Mouse (Mus musculus): ENCODE results near the gene Lctl. TPM values are rescaled to one million over a fixed set of nuclear protein-coding genes. Genes with fewer than 3 reads are reported as not detected.
A peak's percentile ranks its signal among the peaks of the same experiment; 100 is the strongest.
"Not testable (repeated sequence)": the region's sequence is repeated elsewhere in the genome, so short reads cannot be mapped to it uniquely, and the experiment has no call there.

The Lctl gene
- polyA plus RNA-seq, 1 experiment = 76.0 TPM

DNA sequence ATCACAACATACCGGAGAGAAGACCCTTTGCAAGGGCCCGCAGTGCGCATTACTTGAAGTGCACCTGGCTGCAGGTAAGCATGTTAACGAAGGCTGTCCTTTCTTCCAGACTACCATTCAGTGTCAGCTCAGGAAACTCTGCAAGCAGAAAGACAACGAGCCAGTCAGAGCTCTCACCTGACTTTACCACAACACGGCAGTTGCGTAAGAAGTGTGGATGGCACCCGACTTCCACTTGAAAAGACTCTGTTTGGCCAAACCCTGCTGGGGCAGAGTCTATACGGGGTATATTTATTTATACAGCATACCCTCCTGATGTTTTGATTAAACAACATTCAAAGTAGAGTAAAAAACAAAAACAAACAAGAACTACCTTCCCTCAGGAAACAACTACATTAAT is 22.9 kb downstream of the Lctl start:
- no peak overlapping the region for H3K27ac ChIP-seq (replicated peaks; ENCODE audit: low read depth, low read length)
- no peaks in the 10 kb centered on the region for H3K4me1 ChIP-seq (ENCODE audit: control insufficient read depth, insufficient read depth, insufficient read length, low read length)
- H3K4me3 ChIP-seq (ENCODE audit: insufficient read depth, low read depth, low read length) = no peak overlapping the region

DNA sequence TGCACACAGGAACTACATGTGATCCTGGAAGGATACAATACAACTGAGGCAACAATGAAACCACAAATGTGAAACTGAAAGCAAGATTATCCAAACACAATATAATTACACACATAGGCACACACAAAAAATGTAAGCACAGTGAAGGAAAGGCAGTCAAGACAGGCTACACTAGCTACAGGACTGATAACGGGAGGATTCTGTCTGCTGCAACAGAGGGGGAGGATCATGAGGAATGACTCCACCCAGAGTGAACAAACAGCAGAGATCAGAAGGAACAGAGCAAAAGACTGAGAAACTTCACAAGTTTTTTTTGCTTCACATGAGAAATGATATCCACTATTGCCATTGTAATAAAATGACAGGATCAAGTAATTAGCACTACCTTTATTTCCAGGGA is 39.7 kb downstream of the Lctl start:
- H3K4me3 ChIP-seq (ENCODE audit: insufficient read depth, low read depth, low read length) = no peak overlapping the region
- no peak overlapping the region for H3K27ac ChIP-seq (replicated peaks; ENCODE audit: low read depth, low read length)

DNA sequence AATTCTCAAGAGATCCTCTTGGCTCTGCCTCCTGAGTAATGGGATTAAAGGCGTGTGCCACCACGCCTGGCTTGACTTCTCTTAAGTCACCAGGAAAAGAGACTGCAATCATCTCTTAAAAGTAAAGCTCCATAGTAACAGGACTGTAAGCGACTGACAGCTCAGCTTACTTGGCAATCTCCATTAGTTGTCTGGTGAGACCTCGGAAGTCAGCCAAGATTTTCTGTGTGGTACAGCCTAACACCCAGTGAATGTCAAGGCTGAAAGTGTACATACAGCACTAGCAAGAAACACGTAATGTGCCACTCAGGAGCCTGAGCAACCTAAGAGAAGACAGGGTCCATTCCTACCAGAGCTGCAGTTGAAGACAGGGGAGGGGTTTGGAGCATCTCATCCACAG is 43.5 kb downstream of the Lctl start:
- Histone ChIP-seq H3K27ac (replicated peaks; ENCODE audit: low read depth, low read length) (no peak overlapping the region), H3K4me3 (ENCODE audit: insufficient read depth, low read depth, low read length) (no peak overlapping the region)

More for the DNA sequence above, 39.7 kb downstream of the Lctl start:
- H3K4me1 ChIP-seq (ENCODE audit: control insufficient read depth, insufficient read depth, insufficient read length, low read length) = no peaks in the 10 kb centered on the region

DNA sequence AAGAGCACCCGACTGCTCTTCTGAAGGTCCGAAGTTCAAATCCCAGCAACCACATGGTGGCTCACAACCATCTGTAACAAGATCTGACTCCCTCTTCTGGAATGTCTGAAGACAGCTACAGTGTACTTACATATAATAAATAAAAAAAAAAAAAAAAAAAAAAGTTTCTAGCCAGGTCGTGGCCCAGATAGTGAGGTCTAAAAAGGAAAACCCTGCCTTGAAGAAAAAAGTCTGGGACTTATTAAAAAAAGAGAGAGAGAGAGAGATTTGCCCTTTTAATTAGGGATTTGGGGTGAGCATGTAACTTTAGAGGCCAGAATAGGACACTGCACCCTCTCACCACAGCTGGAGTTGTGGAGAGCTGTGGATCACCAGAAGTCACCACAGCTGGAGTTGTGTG is 53.0 kb downstream of the Lctl start:
- H3K4me1 ChIP-seq (ENCODE audit: control insufficient read depth, insufficient read depth, insufficient read length, low read length); H3K27ac ChIP-seq (replicated peaks; ENCODE audit: low read depth, low read length); H3K4me3 ChIP-seq (ENCODE audit: insufficient read depth, low read depth, low read length): not testable (repeated sequence)

More for the DNA sequence above, 43.5 kb downstream of the Lctl start:
- H3K4me1 ChIP-seq (ENCODE audit: control insufficient read depth, insufficient read depth, insufficient read length, low read length) = no peaks in the 10 kb centered on the region

DNA sequence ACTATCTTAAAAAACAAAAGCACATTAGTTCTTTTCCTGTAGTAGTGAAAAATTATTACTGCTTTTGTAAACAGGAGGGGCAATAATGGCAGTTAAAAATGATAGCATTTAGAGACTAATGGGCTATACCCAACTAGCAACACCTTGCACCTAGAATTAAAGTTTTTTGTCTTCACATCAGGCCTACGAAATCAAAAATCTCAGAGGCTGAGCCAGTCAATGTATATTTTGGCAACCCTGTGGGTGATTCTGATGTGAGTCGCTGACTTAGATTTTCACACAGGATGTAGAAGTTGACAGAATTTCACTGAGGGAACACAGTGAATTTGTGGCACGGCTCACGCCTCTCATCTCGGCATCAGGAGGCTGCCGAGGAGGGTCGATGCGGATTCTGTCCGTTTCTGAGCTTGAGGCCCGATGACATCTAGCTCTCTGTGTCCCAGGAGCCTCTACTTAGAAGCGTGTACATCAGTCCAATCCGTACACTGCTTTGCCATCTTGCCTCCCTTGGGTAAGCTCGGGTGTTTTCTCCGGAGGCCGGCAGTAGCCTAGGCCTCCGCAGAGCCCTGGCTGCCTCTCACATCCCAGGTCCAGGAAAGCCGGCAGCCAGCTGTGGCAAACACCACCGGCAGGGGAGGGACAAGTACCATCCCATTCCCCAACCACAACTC is 55.3 kb downstream of the Lctl start:
- no peak overlapping the region for H3K27ac ChIP-seq (replicated peaks; ENCODE audit: low read depth, low read length)
- no peaks in the 10 kb centered on the region for H3K4me1 ChIP-seq (ENCODE audit: control insufficient read depth, insufficient read depth, insufficient read length, low read length)
- H3K4me3 ChIP-seq (ENCODE audit: insufficient read depth, low read depth, low read length) = peak overlapping the region; percentile 80

DNA sequence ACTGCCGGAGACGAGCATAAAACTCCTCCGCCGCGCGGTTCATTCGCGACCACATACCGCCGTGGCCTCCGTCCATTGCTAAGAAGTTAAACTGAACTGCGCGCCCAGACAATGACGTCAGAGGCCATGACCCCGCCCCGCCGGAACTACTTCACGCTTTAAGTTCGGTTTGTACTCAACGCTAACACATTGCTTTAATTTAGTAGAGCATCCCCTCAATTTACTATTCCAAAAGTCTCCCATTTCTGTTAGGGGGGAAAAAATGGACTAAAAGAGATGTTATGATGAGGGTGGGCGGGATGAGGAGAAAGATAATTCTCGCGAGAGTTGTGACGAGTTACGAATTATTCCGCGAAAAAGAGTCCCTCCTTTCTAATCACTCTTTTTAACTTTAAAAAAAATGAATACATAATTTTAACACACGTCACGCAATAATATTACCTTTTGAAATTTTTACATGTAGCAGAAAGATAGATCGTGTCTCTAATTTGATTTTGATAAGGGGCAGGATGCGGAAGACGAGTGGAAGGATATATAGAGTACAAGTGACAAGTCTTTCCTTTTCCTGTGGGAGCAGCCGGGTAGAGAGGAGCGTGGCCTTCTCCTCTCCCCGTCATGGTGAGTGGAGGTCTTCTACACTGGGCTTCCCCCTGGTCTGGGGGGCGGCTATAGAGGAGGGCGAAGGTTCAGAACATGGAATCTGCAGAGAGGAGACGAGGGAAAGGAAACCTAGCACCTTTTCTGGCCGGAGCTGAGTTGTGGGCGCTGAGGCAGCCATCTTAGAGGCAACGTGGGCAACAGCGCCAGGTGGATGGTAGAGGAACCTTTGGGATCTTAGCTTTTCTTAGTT is 56.1 kb downstream of the Lctl start, which contains the start of the genes Zwilch and Rpl4:
Gene Zwilch (minus strand): TSS at position 289 of the 850 bp plus-strand sequence.
Gene Rpl4 (plus strand): TSS at position 560 of the 850 bp plus-strand sequence.
- peak within 1 kb of the TSS; percentile 99 for H3K27ac ChIP-seq (replicated peaks; ENCODE audit: low read depth, low read length)
- H3K4me1 ChIP-seq (ENCODE audit: control insufficient read depth, insufficient read depth, insufficient read length, low read length) = no peaks in the 10 kb centered on the region
- H3K4me3 ChIP-seq (ENCODE audit: insufficient read depth, low read depth, low read length) = peak within 1 kb of the TSS; percentile 88

DNA sequence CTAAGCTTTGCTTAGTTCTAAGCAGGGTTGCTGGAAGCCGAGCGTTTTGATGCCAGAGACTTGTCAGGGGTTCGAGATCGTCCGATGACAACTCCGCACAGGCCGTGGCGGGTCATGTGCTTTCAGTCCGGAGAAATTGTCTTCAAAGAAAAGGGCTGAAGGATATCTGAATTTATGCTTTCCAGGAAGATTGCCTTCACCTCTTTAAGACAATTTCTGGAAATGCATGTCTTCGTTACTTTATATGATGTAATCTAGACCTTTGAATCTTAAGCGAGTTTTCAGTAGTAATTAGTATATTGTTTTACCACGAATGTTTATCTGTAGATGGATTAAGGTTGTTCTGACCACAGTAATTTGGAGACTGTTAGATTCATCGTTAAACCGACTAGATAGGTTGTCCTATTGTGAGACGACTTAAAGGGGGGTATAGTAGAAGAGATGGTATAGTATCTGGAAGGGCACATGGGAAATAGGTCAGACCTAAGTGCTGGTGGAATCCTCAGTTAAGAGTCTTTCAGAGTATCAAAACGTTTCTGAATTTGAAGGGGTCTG is 56.8 kb downstream of the Lctl start:
- H3K4me1 ChIP-seq (ENCODE audit: control insufficient read depth, insufficient read depth, insufficient read length, low read length) = no peaks in the 10 kb centered on the region
- H3K27ac ChIP-seq (replicated peaks; ENCODE audit: low read depth, low read length) = peak overlapping the region; percentile 85
- peak overlapping the region; percentile 88 for H3K4me3 ChIP-seq (ENCODE audit: insufficient read depth, low read depth, low read length)

DNA sequence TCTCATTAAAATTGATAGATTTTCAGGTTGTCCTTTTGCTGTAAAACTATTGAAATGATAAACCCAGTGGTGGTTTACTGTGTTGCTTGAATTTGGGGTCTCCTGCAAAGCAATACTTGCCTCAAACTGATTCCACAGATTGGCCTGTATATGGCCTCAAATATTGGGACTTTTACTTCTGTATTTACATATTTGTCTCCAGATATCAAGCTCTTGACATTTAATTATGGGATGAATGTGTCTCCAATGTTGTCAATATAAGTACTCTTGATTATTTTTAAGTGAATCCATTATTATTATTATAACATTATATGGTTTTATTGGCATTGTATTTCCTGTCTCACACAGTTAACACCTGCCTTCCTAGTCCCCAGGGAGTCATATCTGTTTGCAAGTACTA is 57.4 kb downstream of the Lctl start:
- no peak overlapping the region for H3K27ac ChIP-seq (replicated peaks; ENCODE audit: low read depth, low read length)
- H3K4me3 ChIP-seq (ENCODE audit: insufficient read depth, low read depth, low read length) = peak overlapping the region; percentile 88; the same call in 1 of the 2 replicates
- H3K4me1 ChIP-seq (ENCODE audit: control insufficient read depth, insufficient read depth, insufficient read length, low read length) = no peaks in the 10 kb centered on the region

DNA sequence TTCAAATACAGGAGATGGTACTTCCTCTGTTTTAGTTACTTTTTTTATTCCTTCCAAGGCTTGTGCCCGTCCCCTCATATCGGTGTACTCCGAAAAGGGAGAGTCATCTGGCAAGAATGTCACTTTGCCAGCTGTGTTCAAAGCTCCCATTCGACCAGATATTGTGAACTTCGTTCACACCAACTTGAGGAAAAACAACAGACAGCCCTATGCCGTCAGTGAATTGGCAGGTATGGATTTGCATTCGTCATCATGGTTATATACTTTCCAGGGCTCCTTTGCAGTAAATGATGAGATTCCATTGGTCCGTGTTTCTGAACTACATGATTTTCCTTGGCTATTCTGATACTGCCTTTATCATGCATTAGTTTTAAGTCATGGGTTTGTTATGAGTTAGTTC is 57.8 kb downstream of the Lctl start:
- peak overlapping the region; percentile 15; the same call in 1 of the 2 replicates for H3K4me3 ChIP-seq (ENCODE audit: insufficient read depth, low read depth, low read length)
- H3K4me1 ChIP-seq (ENCODE audit: control insufficient read depth, insufficient read depth, insufficient read length, low read length) = peaks cover under 1% of the 10 kb centered on the region; the same call in 1 of the 2 replicates
- H3K27ac ChIP-seq (replicated peaks; ENCODE audit: low read depth, low read length) = no peak overlapping the region

DNA sequence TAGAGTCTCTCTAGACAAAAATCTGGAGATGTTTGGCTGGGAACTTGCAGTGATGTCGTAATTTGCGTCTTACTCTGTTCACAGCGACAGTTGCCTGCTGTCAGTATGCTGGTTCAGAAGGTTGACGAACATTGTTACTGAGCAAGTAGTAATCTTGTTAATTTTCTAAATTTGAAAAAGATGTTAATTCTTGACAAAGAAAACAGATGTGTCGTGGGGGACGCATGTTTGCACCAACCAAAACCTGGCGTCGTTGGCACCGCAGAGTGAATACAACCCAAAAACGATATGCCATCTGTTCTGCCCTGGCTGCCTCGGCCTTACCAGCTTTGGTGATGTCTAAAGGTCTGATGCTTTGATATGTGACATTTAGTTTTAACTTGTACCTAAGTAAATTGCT is 58.4 kb downstream of the Lctl start:
- Histone ChIP-seq H3K4me1 (ENCODE audit: control insufficient read depth, insufficient read depth, insufficient read length, low read length) (peaks cover 4% of the 10 kb centered on the region; the same call in 1 of the 2 replicates), H3K27ac (replicated peaks; ENCODE audit: low read depth, low read length) (no peak overlapping the region), H3K4me3 (ENCODE audit: insufficient read depth, low read depth, low read length) (no peak overlapping the region)

DNA sequence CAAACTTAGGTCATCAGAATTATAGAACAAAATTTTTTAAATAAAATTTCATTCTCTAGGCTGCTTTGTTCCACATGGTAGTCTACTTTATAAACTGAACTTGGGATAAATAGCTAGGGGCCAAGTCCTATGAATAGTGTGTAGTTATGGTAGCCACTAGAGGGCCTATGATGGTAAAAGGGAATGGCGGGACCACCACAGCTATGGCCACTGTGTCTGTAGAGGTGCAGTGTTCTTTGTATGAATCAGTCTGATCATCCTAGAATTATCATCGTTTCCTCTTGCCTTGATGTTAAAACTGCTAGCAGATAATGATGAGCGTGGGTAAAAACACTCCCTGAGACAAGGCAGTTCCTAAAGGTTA is 61.6 kb downstream of the Lctl start:
- Histone ChIP-seq H3K4me3 (ENCODE audit: insufficient read depth, low read depth, low read length) (no peak overlapping the region; the same call in 1 of the 2 replicates), H3K27ac (replicated peaks; ENCODE audit: low read depth, low read length) (peak overlapping the region; percentile 59; the same call in 1 of the 2 replicates), H3K4me1 (ENCODE audit: control insufficient read depth, insufficient read depth, insufficient read length, low read length) (peaks cover 4% of the 10 kb centered on the region; the same call in 1 of the 2 replicates)

DNA sequence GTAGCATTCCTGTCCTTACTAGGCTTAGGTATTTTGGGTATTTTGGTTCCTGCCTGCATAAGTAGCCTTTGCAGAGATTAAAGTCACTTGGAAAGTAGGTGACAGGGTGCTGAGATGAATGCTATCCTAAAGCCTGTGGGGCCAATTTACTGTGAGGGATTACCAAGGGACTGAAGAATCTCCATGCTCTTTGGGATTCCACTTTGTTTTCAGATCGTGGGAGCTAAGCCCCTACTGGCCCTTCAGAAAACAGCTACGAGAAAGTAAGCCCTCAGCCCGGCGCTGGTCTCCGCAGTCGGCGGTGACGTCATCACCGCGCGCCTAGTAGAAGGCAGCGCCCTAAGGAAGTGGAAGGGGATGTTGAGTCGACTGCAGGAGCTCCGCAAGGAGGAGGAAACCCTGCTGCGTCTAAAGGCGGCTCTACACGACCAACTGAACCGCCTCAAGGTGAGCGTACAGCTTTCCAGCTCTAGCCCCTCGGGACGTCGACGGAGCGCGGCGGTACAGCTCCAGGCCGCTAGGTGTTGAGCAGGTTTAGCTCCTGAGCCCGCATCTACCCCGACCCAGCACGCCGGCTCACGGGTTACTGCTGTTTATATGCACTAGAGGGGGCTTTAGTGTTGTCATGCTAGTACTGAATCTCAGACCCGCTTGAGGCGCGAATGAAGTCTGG is 62.2 kb downstream of the Lctl start, which contains the start of gene Snapc5:
Gene Snapc5 (plus strand): TSS at position 301 of the 673 bp plus-strand sequence.
- Histone ChIP-seq H3K4me1 (ENCODE audit: control insufficient read depth, insufficient read depth, insufficient read length, low read length) (peaks cover 4% of the 10 kb centered on the region; the same call in 1 of the 2 replicates), H3K4me3 (ENCODE audit: insufficient read depth, low read depth, low read length) (peak within 1 kb of the TSS; percentile 90), H3K27ac (replicated peaks; ENCODE audit: low read depth, low read length) (peak within 1 kb of the TSS; percentile 80)

DNA sequence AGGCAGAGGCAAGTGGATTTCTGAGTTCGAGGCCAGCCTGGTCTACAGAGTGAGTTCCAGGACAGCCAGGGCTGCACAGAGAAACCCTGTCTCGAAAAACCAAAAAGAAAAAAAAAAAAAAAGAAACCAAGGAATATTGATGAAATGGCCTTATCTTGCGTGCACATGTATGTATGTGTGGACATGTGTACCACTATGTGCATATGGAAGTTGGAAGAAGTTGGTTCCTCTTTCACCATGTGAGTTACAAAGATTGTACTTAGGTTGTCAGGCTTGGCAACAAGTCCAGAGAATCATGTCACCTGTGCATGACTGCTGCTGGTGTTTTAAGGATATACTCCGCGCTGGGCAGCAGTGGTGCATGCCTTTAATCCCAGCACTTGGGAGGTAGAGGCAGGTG is 66.3 kb downstream of the Lctl start:
- H3K27ac ChIP-seq (replicated peaks; ENCODE audit: low read depth, low read length); H3K4me3 ChIP-seq (ENCODE audit: insufficient read depth, low read depth, low read length); H3K4me1 ChIP-seq (ENCODE audit: control insufficient read depth, insufficient read depth, insufficient read length, low read length): not testable (repeated sequence)

DNA sequence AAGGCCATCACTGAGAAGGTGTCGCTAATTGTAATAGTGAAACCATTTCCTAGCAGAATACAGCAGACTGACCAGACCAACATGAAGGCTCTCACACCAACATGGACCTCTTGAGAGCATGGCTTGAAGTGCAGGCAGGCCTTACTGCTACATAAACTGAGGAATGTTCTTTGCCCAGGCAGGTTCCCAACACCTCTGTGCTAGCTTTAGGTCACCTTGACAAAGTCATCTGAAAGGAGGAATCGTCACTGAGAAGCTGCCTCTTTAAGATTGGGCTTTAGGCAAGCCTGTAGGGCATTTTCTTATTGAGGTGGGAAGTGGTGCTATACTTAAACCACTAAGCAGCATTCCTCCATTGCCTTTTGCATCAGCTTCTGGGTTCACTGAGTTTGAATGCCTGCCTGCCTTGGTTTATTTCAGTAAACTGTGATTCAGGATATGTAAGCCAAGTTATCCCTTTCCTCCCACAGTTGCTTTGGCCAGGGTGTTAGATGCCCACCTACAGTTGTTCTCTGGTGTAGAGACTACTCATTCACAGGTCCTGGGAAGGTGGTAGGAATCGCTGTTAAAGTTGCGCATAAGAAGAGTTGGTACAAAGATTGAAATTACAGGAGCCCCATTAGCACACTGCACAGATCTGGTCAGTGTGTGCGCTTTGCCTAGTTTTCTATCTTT is 67.4 kb downstream of the Lctl start:
- Histone ChIP-seq H3K27ac (replicated peaks; ENCODE audit: low read depth, low read length) (no peak overlapping the region), H3K4me3 (ENCODE audit: insufficient read depth, low read depth, low read length) (no peak overlapping the region), H3K4me1 (ENCODE audit: control insufficient read depth, insufficient read depth, insufficient read length, low read length) (peaks cover 4% of the 10 kb centered on the region; the same call in 1 of the 2 replicates)

Data from brown adipose tissue, adult 24 weeks (tissue).